Mouse (Mus musculus) midbrain, embryonic 16.5 days (tissue): Measurements from ENCODE around the gene Abca17. TPM values are rescaled to one million over a fixed set of nuclear protein-coding genes. Genes with fewer than 3 reads are reported as not detected.

ENCODE experiments used
- ATAC-seq: fragments of 200-750 bp; cut with Nextera tagmentation; 2 replicates; pipeline ENCODE4 v1.8.0; 2017; ENCODE audit warnings: moderate TSS enrichment
- H3K27ac ChIP-seq: fragments of 300-500 bp; sonication (generic); 2 replicates; pipeline ENCODE4 v1.5.1; 2014; ENCODE audit warnings: mild to moderate bottlenecking, low read length, mixed read lengths
- H3K27me3 ChIP-seq: fragments of 300-500 bp; sonication (generic); 2 replicates; pipeline ENCODE4 v1.6.1; 2014; ENCODE audit warnings: low read depth, low read length, mixed read lengths; ENCODE audit not compliant: control insufficient read depth, insufficient read depth
- H3K36me3 ChIP-seq: fragments of 300-500 bp; sonication (generic); 2 replicates; pipeline ENCODE4 v1.6.1; 2014; ENCODE audit warnings: mild to moderate bottlenecking, low read length, moderate library complexity, mixed read lengths; ENCODE audit not compliant: control insufficient read depth, insufficient read depth
- H3K4me1 ChIP-seq: fragments of 300-500 bp; sonication (generic); 2 replicates; pipeline ENCODE4 v1.6.1; 2014; ENCODE audit warnings: mild to moderate bottlenecking, low read length, mixed read lengths; ENCODE audit not compliant: control insufficient read depth, insufficient read depth
- H3K4me2 ChIP-seq: fragments of 300-500 bp; sonication (generic); 2 replicates; pipeline ENCODE4 v1.6.1; 2014; ENCODE audit warnings: mild to moderate bottlenecking, low read length, mixed read lengths
- H3K4me3 ChIP-seq: fragments of 300-500 bp; sonication (generic); 2 replicates; pipeline ENCODE4 v1.5.1; 2014; ENCODE audit warnings: low read depth, mild to moderate bottlenecking, low read length, moderate library complexity, mixed read lengths
- H3K9ac ChIP-seq: fragments of 300-500 bp; sonication (generic); 2 replicates; pipeline ENCODE4 v1.6.1; 2014; ENCODE audit warnings: low read depth, low read length, mixed read lengths
- H3K9me3 ChIP-seq: fragments of 300-500 bp; sonication (generic); replicated peaks from 2 replicates; pipeline ENCODE4 v1.6.1; 2014; ENCODE audit warnings: mild to moderate bottlenecking, low read length, mixed read lengths; ENCODE audit not compliant: control insufficient read depth, poor library complexity, severe bottlenecking
- WGBS: fragments of 180-500 bp; shearing (Covaris S2); extraction: QIAGEN DNeasy Blood & Tissue Kit; methylation state at CpG from one replicate; pipeline ENCODE4 v1.1.7; 2014; 5-methylcytosine and 5-hydroxymethylcytosine counted together
- polyA plus RNA-seq: library from polyadenylated mRNA; unstranded; fragments of >200 nt; fragmentation: Nextera tagmentation; extraction: Ambion mirVana; gene quantifications from 2 replicates; pipeline ENCODE4 v1.2.1, GENCODE M21; 2015

The Abca17 gene
- polyA plus RNA-seq, 1 experiment from 2014 or later = 0.83 TPM

- Histone ChIP-seq H3K9me3 (no peaks in the 10 kb centered on the region), H3K4me1 (peaks cover 26% of the 10 kb centered on the region), H3K27me3 (no peaks in the 10 kb centered on the region), H3K9ac (no peak overlapping the region), H3K4me2 (no peak overlapping the region), H3K36me3 (peaks cover 6% of the 10 kb centered on the region; the same call in 1 of the 2 replicates), H3K4me3 (no peak overlapping the region), H3K27ac (no peak overlapping the region)
- ATAC-seq = no peak
- 84% methylated on average over 3 of the region's 3 CpGs for WGBS
These were observed 3.1 kb upstream of the Abca17 start for GRCm38 (mm10) chr17:24353960-24354359.

- peak overlapping the region; percentile 93 for H3K9ac ChIP-seq
- peak overlapping the region; percentile 78 for H3K27ac ChIP-seq
- H3K36me3 ChIP-seq = 0 out of 2 replicates have a peak, but pooled peaks cover 2% of the 10 kb centered on the region
- H3K9me3 ChIP-seq = no peaks in the 10 kb centered on the region
- 2% methylated on average over 36 of the region's 36 CpGs for WGBS
- no peaks in the 10 kb centered on the region for H3K27me3 ChIP-seq
- ATAC-seq = no peak; the same call in none of the 2 replicates
- H3K4me2 ChIP-seq = peak overlapping the region; percentile 68
- H3K4me1 ChIP-seq = peaks cover 26% of the 10 kb centered on the region
- peak overlapping the region; percentile 88 for H3K4me3 ChIP-seq
These were observed 1.7 kb upstream of the Abca17 start for GRCm38 (mm10) chr17:24352370-24353194.

- H3K4me1 ChIP-seq = peaks cover 26% of the 10 kb centered on the region
- 0 out of 2 replicates have a peak, but pooled peaks cover 2% of the 10 kb centered on the region for H3K36me3 ChIP-seq
- H3K27me3 ChIP-seq = no peaks in the 10 kb centered on the region
- peak within 1 kb of the TSS; percentile 88 for H3K4me3 ChIP-seq
- under 1% methylated on average over 47 of the region's 55 CpGs for WGBS
- H3K9me3 ChIP-seq = no peaks in the 10 kb centered on the region
- H3K27ac ChIP-seq = peak within 1 kb of the TSS; percentile 78
- H3K9ac ChIP-seq = peak within 1 kb of the TSS; percentile 93
- H3K4me2 ChIP-seq = peak within 1 kb of the TSS; percentile 68
- peak; percentile 98 for ATAC-seq
These were observed 991 bp upstream of the Abca17 start, which contains the start of gene Abca3 for GRCm38 (mm10) chr17:24351760-24352357. Gene Abca3 (plus strand): TSS chr17:24351950.

GRCm38 (mm10) chr17:24349176-24349575, 1.7 kb downstream of the Abca17 start:
- Histone ChIP-seq H3K9me3 (no peaks in the 10 kb centered on the region), H3K9ac (no peak overlapping the region), H3K27me3 (no peaks in the 10 kb centered on the region), H3K36me3 (no peaks in the 10 kb centered on the region), H3K4me2 (no peak overlapping the region), H3K27ac (no peak overlapping the region), H3K4me3 (no peak overlapping the region), H3K4me1 (peaks cover 14% of the 10 kb centered on the region)
- ATAC-seq = no peak
- 80% methylated on average over 2 of the region's 2 CpGs for WGBS

- Histone ChIP-seq H3K27me3 (no peaks in the 10 kb centered on the region), H3K9me3 (no peaks in the 10 kb centered on the region), H3K4me1 (no peaks in the 10 kb centered on the region; the same call in 1 of the 2 replicates), H3K9ac (no peak overlapping the region), H3K36me3 (no peaks in the 10 kb centered on the region), H3K4me3 (no peak overlapping the region), H3K4me2 (no peak overlapping the region), H3K27ac (no peak overlapping the region)
- ATAC-seq = no peak
- WGBS = 61% methylated on average over 7 of the region's 7 CpGs
These were observed 4.0 kb downstream of the Abca17 start for GRCm38 (mm10) chr17:24346831-24347230.

GRCm38 (mm10) chr17:24344672-24345071, 6.2 kb downstream of the Abca17 start:
- Histone ChIP-seq H3K4me2 (no peak overlapping the region), H3K4me3 (no peak overlapping the region), H3K27ac (no peak overlapping the region), H3K4me1 (no peaks in the 10 kb centered on the region), H3K27me3 (no peaks in the 10 kb centered on the region), H3K9me3 (no peaks in the 10 kb centered on the region), H3K36me3 (no peaks in the 10 kb centered on the region), H3K9ac (no peak overlapping the region)
- 92% methylated on average over 8 of the region's 8 CpGs for WGBS
- no peak for ATAC-seq

- H3K9me3 ChIP-seq = no peaks in the 10 kb centered on the region
- ATAC-seq = no peak
- WGBS = 76% methylated on average over 7 of the region's 7 CpGs
These were observed 23.2 kb downstream of the Abca17 start for GRCm38 (mm10) chr17:24327656-24328055.

GRCm38 (mm10) chr17:24325051-24325450, 25.8 kb downstream of the Abca17 start:
- H3K27me3 ChIP-seq = no peaks in the 10 kb centered on the region
- 0 out of 2 replicates have a peak, but pooled peaks cover 4% of the 10 kb centered on the region for H3K9me3 ChIP-seq
- no peak overlapping the region for H3K27ac ChIP-seq
- H3K4me3 ChIP-seq = no peak overlapping the region
- H3K36me3 ChIP-seq = no peaks in the 10 kb centered on the region
- no peak overlapping the region for H3K4me2 ChIP-seq
- ATAC-seq = no peak
- H3K9ac ChIP-seq = no peak overlapping the region
- H3K4me1 ChIP-seq = no peaks in the 10 kb centered on the region
- WGBS = 85% methylated on average over 10 of the region's 10 CpGs

More at GRCm38 (mm10) chr17:24327656-24328055, 23.2 kb downstream of the Abca17 start:
- Histone ChIP-seq H3K9ac (no peak overlapping the region), H3K4me2 (no peak overlapping the region), H3K27ac (no peak overlapping the region), H3K27me3 (no peaks in the 10 kb centered on the region), H3K4me1 (no peaks in the 10 kb centered on the region), H3K36me3 (no peaks in the 10 kb centered on the region), H3K4me3 (no peak overlapping the region)

- Histone ChIP-seq H3K27ac (no peak overlapping the region), H3K4me1 (no peaks in the 10 kb centered on the region), H3K4me3 (no peak overlapping the region), H3K9me3 (0 out of 2 replicates have a peak, but pooled peaks cover 6% of the 10 kb centered on the region), H3K4me2 (no peak overlapping the region), H3K36me3 (no peaks in the 10 kb centered on the region), H3K9ac (no peak overlapping the region), H3K27me3 (no peaks in the 10 kb centered on the region)
- 78% methylated on average over 3 of the region's 3 CpGs for WGBS
- ATAC-seq = no peak
These were observed 30.0 kb downstream of the Abca17 start for GRCm38 (mm10) chr17:24320826-24321225.
